In the genomic region with DNA sequence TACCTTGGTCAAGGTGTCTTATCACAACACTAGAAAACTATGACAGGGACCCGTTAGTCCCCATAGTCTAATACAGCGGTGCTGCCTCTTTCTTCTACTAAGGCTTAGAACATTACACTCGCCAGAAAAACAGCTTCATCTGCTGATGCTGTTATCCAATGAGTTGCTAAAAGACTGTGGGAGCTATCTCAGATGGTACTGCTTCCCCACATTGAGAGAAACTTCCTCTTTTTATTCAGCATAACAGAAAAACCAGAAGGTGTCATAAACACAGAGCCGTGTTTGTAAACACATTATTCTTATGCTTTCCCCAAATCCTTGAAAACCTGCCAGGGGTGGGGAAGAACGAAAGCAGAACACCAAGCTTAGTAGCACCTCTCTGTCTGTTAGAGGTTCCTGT, we compare ENCODE assay signal across 24 mouse cellular contexts. TPM values are rescaled to one million over a fixed set of nuclear protein-coding genes. Genes with fewer than 3 reads are reported as not detected.
DNase-seq lines count a peak whose midpoint lies in the region; ATAC-seq and TF ChIP-seq lines count a peak whose summit lies in the region.
"Had no signal": no experiment of that assay in that cellular context is flagged by ENCODE, and none has a peak within 500 bp of the region (broad histone marks: within the 10 kb centered on the region; RNA-seq: fewer than 3 reads in every experiment).

No protein-coding gene starts in this region.

- intact Hi-C loops in heart, postnatal 25 days (cut with DNase I) = no loop called here
- intact Hi-C loops in gastrocnemius, adult 2 months (cut with DNase I) = no loop called here

- DNase-seq in heart, adult 11 months = peak; percentile 39
- no peak for DNase-seq in heart, postnatal 25 days (ENCODE audit: low spot score)
- peak; percentile 64 for DNase-seq in MEL-GATA-1-ER (ENCODE audit: extremely low read depth, low read depth)
- DNase-seq in thymus, postnatal 4 days = no peak
- DNase-seq in gastrocnemius, adult 2 months = no peak
- DNase-seq in hindbrain, embryonic 10.5 days (ENCODE audit: low spot score) = no peak
- DNase-seq: adrenal gland, adult 8-10 months; adrenal gland, postnatal 14 days; adrenal gland, postnatal 36 days; cerebellum, adult 11-12 months; cerebellum, adult 2 months; cerebellum, adult 9-10 months; cerebellum, postnatal 10 days; cerebellum, postnatal 25 days; embryo, embryonic 11 days had no signal

- 0 out of 2 replicates have a peak, but pooled peaks have one; percentile 33 for ATAC-seq in megakaryocyte, adult 5-6 weeks (ENCODE audit: poor library complexity, severe bottlenecking)
- peak; percentile 58; the same call in 1 of the 2 replicates for ATAC-seq in neutrophil, adult 5-6 weeks (ENCODE audit: extremely low read depth, insufficient number of reproducible peaks, low FRiP score, poor library complexity, severe bottlenecking)
- ATAC-seq: forebrain, embryonic 14.5 days; forebrain, embryonic 16.5 days had no signal

- H3K36me3 ChIP-seq in hindbrain, embryonic 10.5 days = no peaks in the 10 kb centered on the region
- H3K36me3 ChIP-seq: embryonic facial prominence, embryonic 13.5 days; embryonic facial prominence, embryonic 15.5 days; forebrain, embryonic 10.5 days; forebrain, embryonic 12.5 days had no signal

- no peak overlapping the region for H3K27ac ChIP-seq in gastrocnemius, adult 2 months
- no peak overlapping the region for H3K27ac ChIP-seq in hindbrain, embryonic 10.5 days
- H3K27ac ChIP-seq: embryonic facial prominence, embryonic 13.5 days; embryonic facial prominence, embryonic 15.5 days; forebrain, embryonic 10.5 days; forebrain, embryonic 12.5 days had no signal

- peaks cover 5% of the 10 kb centered on the region; the same call in 1 of the 2 replicates for H3K9me3 ChIP-seq in hindbrain, embryonic 10.5 days
- H3K9me3 ChIP-seq: embryonic facial prominence, embryonic 13.5 days; embryonic facial prominence, embryonic 15.5 days; forebrain, embryonic 12.5 days had no signal

- H3K4me1 ChIP-seq in hindbrain, embryonic 10.5 days (replicated peaks) = no peaks in the 10 kb centered on the region
- H3K4me1 ChIP-seq: embryonic facial prominence, embryonic 15.5 days; forebrain, embryonic 10.5 days; forebrain, embryonic 12.5 days had no signal

- WGBS in hindbrain, embryonic 10.5 days = 93% methylated on average over 5 of the region's 5 CpGs

- no peak overlapping the region for H3K4me3 ChIP-seq in gastrocnemius, adult 2 months
- no peak overlapping the region for H3K4me3 ChIP-seq in hindbrain, embryonic 10.5 days
- H3K4me3 ChIP-seq: embryonic facial prominence, embryonic 13.5 days; embryonic facial prominence, embryonic 15.5 days; erythroblast, embryonic 14.5 days; forebrain, embryonic 10.5 days; forebrain, embryonic 12.5 days had no signal

- TF ChIP-seq CTCF in gastrocnemius, adult 2 months (IDR thresholded peaks at IDR 0.05) = no peak

- H3K27me3 ChIP-seq in hindbrain, embryonic 10.5 days (ENCODE audit: insufficient read depth, poor library complexity, severe bottlenecking) = no peaks in the 10 kb centered on the region
- H3K27me3 ChIP-seq: embryonic facial prominence, embryonic 13.5 days; embryonic facial prominence, embryonic 15.5 days; forebrain, embryonic 12.5 days had no signal

RNA-seq across cellular contexts. Expression of gene Arhgap5, which starts 49.9 kb away (rescaled TPM):
- 10 to 100 TPM; 77.9 to 83.9 TPM for total RNA-seq in heart, postnatal 25 days (2021)
- 10.6 and 12.8 TPM in 2 replicates for total RNA-seq in megakaryocyte, adult 5-6 weeks (2015)
- 14.8 and 15.7 TPM in 2 replicates for total RNA-seq in megakaryocyte, adult 5-6 weeks (2017)
- total RNA-seq in neutrophil, adult 5-6 weeks (2017) = 34.3 and 38.7 TPM in 2 replicates
- 10 to 100 TPM; 38.6 to 49.2 TPM for total RNA-seq in gastrocnemius, adult 2 months (2021)
- 29.4 and 40.0 TPM in 2 replicates for polyA plus RNA-seq in hindbrain, embryonic 10.5 days (2016; fragmentation: Nextera tagmentation; extraction: Ambion mirVana)

Comparison
In these comparisons a context has a peak if more than half of its experiments do, and no peak if none do; other contexts are left out.
1. DNase-seq: peak in heart, adult 11 months (single experiment) and MEL-GATA-1-ER (single experiment); none in heart, postnatal 25 days (single experiment), thymus, postnatal 4 days (single experiment), gastrocnemius, adult 2 months (single experiment) and hindbrain, embryonic 10.5 days (single experiment).